Mouse (Mus musculus): ENCODE results near the gene Slc13a2. TPM values are rescaled to one million over a fixed set of nuclear protein-coding genes. Genes with fewer than 3 reads are reported as not detected.

Gene Slc13a2
- polyA plus RNA-seq, 1 experiment: not detected

GRCm38 (mm10) chr11:78443115-78443514 lies 21.1 kb upstream of the Slc13a2 start:
- H3K9me3 ChIP-seq (replicated peaks; ENCODE audit: control insufficient read depth, insufficient read depth, low read length, poor library complexity, severe bottlenecking): no peaks in the 10 kb centered on the region
- H3K9ac ChIP-seq (ENCODE audit: low read depth, poor library complexity, severe bottlenecking): no peak overlapping the region
- H3K27me3 ChIP-seq (ENCODE audit: control insufficient read depth, insufficient read depth, low read length, poor library complexity, severe bottlenecking): no peaks in the 10 kb centered on the region
- TF ChIP-seq POLR2A (IDR thresholded peaks at IDR 0.05; ENCODE audit: insufficient read depth, low read length) (no peak), CTCF (IDR thresholded peaks at IDR 0.05; ENCODE audit: low read depth, low read length) (no peak), EP300 (IDR thresholded peaks at IDR 0.05; ENCODE audit: insufficient read depth, low read depth, low read length) (no peak)
- no peak overlapping the region for H3K4me3 ChIP-seq (ENCODE audit: low read depth, low read length)
- H3K27ac ChIP-seq (ENCODE audit: insufficient read depth, low read length): no peak overlapping the region
- no peaks in the 10 kb centered on the region for H3K36me3 ChIP-seq (ENCODE audit: control insufficient read depth, insufficient read depth, low read length, poor library complexity, severe bottlenecking)
- no peaks in the 10 kb centered on the region for H3K4me1 ChIP-seq (ENCODE audit: control insufficient read depth, insufficient read depth, low read length)

GRCm38 (mm10) chr11:78438399-78438930 lies 16.4 kb upstream of the Slc13a2 start:
- no peaks in the 10 kb centered on the region for H3K36me3 ChIP-seq (ENCODE audit: control insufficient read depth, insufficient read depth, low read length, poor library complexity, severe bottlenecking)
- no peak overlapping the region for H3K27ac ChIP-seq (ENCODE audit: insufficient read depth, low read length)
- H3K9ac ChIP-seq (ENCODE audit: low read depth, poor library complexity, severe bottlenecking): no peak overlapping the region
- H3K4me1 ChIP-seq (ENCODE audit: control insufficient read depth, insufficient read depth, low read length): no peaks in the 10 kb centered on the region
- TF ChIP-seq EP300 (IDR thresholded peaks at IDR 0.05; ENCODE audit: insufficient read depth, low read depth, low read length) (no peak), CTCF (IDR thresholded peaks at IDR 0.05; ENCODE audit: low read depth, low read length) (no peak), POLR2A (IDR thresholded peaks at IDR 0.05; ENCODE audit: insufficient read depth, low read length) (no peak)
- H3K27me3 ChIP-seq (ENCODE audit: control insufficient read depth, insufficient read depth, low read length, poor library complexity, severe bottlenecking): no peaks in the 10 kb centered on the region
- H3K9me3 ChIP-seq (replicated peaks; ENCODE audit: control insufficient read depth, insufficient read depth, low read length, poor library complexity, severe bottlenecking): no peaks in the 10 kb centered on the region
- no peak overlapping the region for H3K4me3 ChIP-seq (ENCODE audit: low read depth, low read length)

GRCm38 (mm10) chr11:78437182-78437581 lies 15.2 kb upstream of the Slc13a2 start:
- H3K36me3 ChIP-seq (ENCODE audit: control insufficient read depth, insufficient read depth, low read length, poor library complexity, severe bottlenecking): no peaks in the 10 kb centered on the region
- no peak overlapping the region for H3K9ac ChIP-seq (ENCODE audit: low read depth, poor library complexity, severe bottlenecking)

GRCm38 (mm10) chr11:78435776-78436349 lies 13.8 kb upstream of the Slc13a2 start:
- Histone ChIP-seq H3K9ac (ENCODE audit: low read depth, poor library complexity, severe bottlenecking) (peak overlapping the region; percentile 12; the same call in 1 of the 2 replicates), H3K27me3 (ENCODE audit: control insufficient read depth, insufficient read depth, low read length, poor library complexity, severe bottlenecking) (no peaks in the 10 kb centered on the region), H3K4me1 (ENCODE audit: control insufficient read depth, insufficient read depth, low read length) (no peaks in the 10 kb centered on the region), H3K9me3 (replicated peaks; ENCODE audit: control insufficient read depth, insufficient read depth, low read length, poor library complexity, severe bottlenecking) (no peaks in the 10 kb centered on the region), H3K4me3 (ENCODE audit: low read depth, low read length) (peak overlapping the region; percentile 31), H3K27ac (ENCODE audit: insufficient read depth, low read length) (peak overlapping the region; percentile 46), H3K36me3 (ENCODE audit: control insufficient read depth, insufficient read depth, low read length, poor library complexity, severe bottlenecking) (no peaks in the 10 kb centered on the region)
- no peak for TF ChIP-seq POLR2A (IDR thresholded peaks at IDR 0.05; ENCODE audit: insufficient read depth, low read length)
- peak; percentile 79 for TF ChIP-seq CTCF (IDR thresholded peaks at IDR 0.05; ENCODE audit: low read depth, low read length)

More at GRCm38 (mm10) chr11:78437182-78437581, 15.2 kb upstream of the Slc13a2 start:
- no peak overlapping the region for H3K4me3 ChIP-seq (ENCODE audit: low read depth, low read length)
- no peaks in the 10 kb centered on the region for H3K27me3 ChIP-seq (ENCODE audit: control insufficient read depth, insufficient read depth, low read length, poor library complexity, severe bottlenecking)
- TF ChIP-seq POLR2A (IDR thresholded peaks at IDR 0.05; ENCODE audit: insufficient read depth, low read length) (no peak), CTCF (IDR thresholded peaks at IDR 0.05; ENCODE audit: low read depth, low read length) (no peak), EP300 (IDR thresholded peaks at IDR 0.05; ENCODE audit: insufficient read depth, low read depth, low read length) (no peak)
- H3K4me1 ChIP-seq (ENCODE audit: control insufficient read depth, insufficient read depth, low read length): no peaks in the 10 kb centered on the region
- H3K27ac ChIP-seq (ENCODE audit: insufficient read depth, low read length): no peak overlapping the region
- no peaks in the 10 kb centered on the region for H3K9me3 ChIP-seq (replicated peaks; ENCODE audit: control insufficient read depth, insufficient read depth, low read length, poor library complexity, severe bottlenecking)

GRCm38 (mm10) chr11:78434052-78434451 lies 12.0 kb upstream of the Slc13a2 start:
- TF ChIP-seq POLR2A (IDR thresholded peaks at IDR 0.05; ENCODE audit: insufficient read depth, low read length) (no peak), CTCF (IDR thresholded peaks at IDR 0.05; ENCODE audit: low read depth, low read length) (no peak), EP300 (IDR thresholded peaks at IDR 0.05; ENCODE audit: insufficient read depth, low read depth, low read length) (no peak)
- no peaks in the 10 kb centered on the region for H3K27me3 ChIP-seq (ENCODE audit: control insufficient read depth, insufficient read depth, low read length, poor library complexity, severe bottlenecking)
- no peaks in the 10 kb centered on the region for H3K9me3 ChIP-seq (replicated peaks; ENCODE audit: control insufficient read depth, insufficient read depth, low read length, poor library complexity, severe bottlenecking)
- no peak overlapping the region for H3K9ac ChIP-seq (ENCODE audit: low read depth, poor library complexity, severe bottlenecking)
- H3K4me1 ChIP-seq (ENCODE audit: control insufficient read depth, insufficient read depth, low read length): no peaks in the 10 kb centered on the region
- no peak overlapping the region for H3K4me3 ChIP-seq (ENCODE audit: low read depth, low read length)
- H3K36me3 ChIP-seq (ENCODE audit: control insufficient read depth, insufficient read depth, low read length, poor library complexity, severe bottlenecking): no peaks in the 10 kb centered on the region
- no peak overlapping the region for H3K27ac ChIP-seq (ENCODE audit: insufficient read depth, low read length)

- H3K4me1 ChIP-seq (ENCODE audit: control insufficient read depth, insufficient read depth, low read length): peaks cover 3% of the 10 kb centered on the region
- TF ChIP-seq POLR2A (IDR thresholded peaks at IDR 0.05; ENCODE audit: insufficient read depth, low read length): no peak
- no peak for TF ChIP-seq CTCF (IDR thresholded peaks at IDR 0.05; ENCODE audit: low read depth, low read length)
- no peak for TF ChIP-seq EP300 (IDR thresholded peaks at IDR 0.05; ENCODE audit: insufficient read depth, low read depth, low read length)
- no peak overlapping the region for H3K9ac ChIP-seq (ENCODE audit: low read depth, poor library complexity, severe bottlenecking)
- H3K4me3 ChIP-seq (ENCODE audit: low read depth, low read length): no peak overlapping the region
- no peak overlapping the region for H3K27ac ChIP-seq (ENCODE audit: insufficient read depth, low read length)
- no peaks in the 10 kb centered on the region for H3K9me3 ChIP-seq (replicated peaks; ENCODE audit: control insufficient read depth, insufficient read depth, low read length, poor library complexity, severe bottlenecking)
- H3K27me3 ChIP-seq (ENCODE audit: control insufficient read depth, insufficient read depth, low read length, poor library complexity, severe bottlenecking): no peaks in the 10 kb centered on the region
- no peaks in the 10 kb centered on the region for H3K36me3 ChIP-seq (ENCODE audit: control insufficient read depth, insufficient read depth, low read length, poor library complexity, severe bottlenecking)
Measured at GRCm38 (mm10) chr11:78431176-78431575, 9.2 kb upstream of the Slc13a2 start.

Measured in ES-Bruce4 (cell line).